31 mouse cellular contexts compared by ENCODE assay signal in the genomic region with DNA sequence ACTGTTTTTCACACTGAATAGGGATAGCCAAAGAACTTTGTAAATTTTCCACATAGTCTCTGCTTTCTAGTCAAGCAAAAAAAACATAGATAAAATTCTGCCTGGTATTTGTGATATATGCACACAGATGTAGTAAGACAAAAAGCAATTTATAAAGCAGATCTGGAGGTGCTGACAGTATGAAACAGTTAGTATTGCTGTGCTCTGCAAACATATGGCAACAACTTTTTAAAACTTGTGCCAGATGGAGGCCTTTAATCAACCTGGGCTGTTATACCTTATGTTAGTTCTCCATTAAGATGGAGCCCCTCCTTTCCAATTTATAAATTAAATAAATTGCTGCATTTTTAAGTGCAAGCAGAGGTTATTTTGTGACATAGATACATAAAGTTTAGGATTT.
DNase-seq lines count a peak whose midpoint lies in the region; ATAC-seq lines count a peak whose summit lies in the region.
"Had no signal": no experiment of that assay in that cellular context is flagged by ENCODE, and none has a peak within 500 bp of the region (broad histone marks: within the 10 kb centered on the region; RNA-seq: fewer than 3 reads in every experiment).

No protein-coding gene starts in this region.

- ATAC-seq in embryonic facial prominence, embryonic 14.5 days (ENCODE audit: low read depth), result no peak
- no peak for ATAC-seq in limb, embryonic 12.5 days (ENCODE audit: insufficient number of reproducible peaks, insufficient read depth, low FRiP score, low TSS enrichment, low read depth)
- ATAC-seq: inflammation-experienced regulatory T-cells, adult 6 months had no signal

- peak; percentile 40 for DNase-seq in embryo, embryonic 10.5 days (ENCODE audit: low spot score)
- DNase-seq in embryo, embryonic 10 days (ENCODE audit: low spot score), result no peak
- peak; percentile 4 for DNase-seq in 3T3-L1 (ENCODE audit: low read depth, low spot score)
- DNase-seq in embryonic facial prominence, embryonic 14.5 days (ENCODE audit: low spot score), result peak; percentile 38
- DNase-seq in natural killer cell, adult 2 months (ENCODE audit: low spot score in 2 of 2), result no peak
- DNase-seq in layer of hippocampus, postnatal 36 days, result no peak
- DNase-seq in spleen, adult 12 weeks (ENCODE audit: low spot score), result no peak
- DNase-seq: adrenal gland, postnatal 25 days; cerebellum, adult 9-10 months; cerebellum, postnatal 36 days; heart, adult 2 months; heart, postnatal 10 days; kidney, adult 11 months; kidney, postnatal 14 days; liver; lung, adult 2 months; lung, postnatal 10 days; right cerebral cortex, postnatal 4 days; thymus, adult 2 months; thymus, postnatal 36 days had no signal

- peaks cover 3% of the 10 kb centered on the region; the same call in 1 of the 2 replicates for H3K4me1 ChIP-seq in embryonic facial prominence, embryonic 14.5 days (ENCODE audit: control insufficient read depth, insufficient read depth, low read length)
- H3K4me1 ChIP-seq in limb, embryonic 12.5 days (replicated peaks), result peaks cover 5% of the 10 kb centered on the region
- H3K4me1 ChIP-seq: heart, embryonic 13.5 days had no signal

- no peaks in the 10 kb centered on the region for H3K27me3 ChIP-seq in embryonic facial prominence, embryonic 14.5 days (replicated peaks; ENCODE audit: control insufficient read depth, insufficient read depth, low read length)
- H3K27me3 ChIP-seq in limb, embryonic 12.5 days, result no peaks in the 10 kb centered on the region
- H3K27me3 ChIP-seq: embryonic facial prominence, embryonic 13.5 days; heart, embryonic 13.5 days; neural tube, embryonic 13.5 days had no signal

- peaks cover 8% of the 10 kb centered on the region; the same call in 1 of the 2 replicates for H3K9me3 ChIP-seq in embryonic facial prominence, embryonic 14.5 days (ENCODE audit: control insufficient read depth, low read length)
- H3K9me3 ChIP-seq in limb, embryonic 12.5 days, result peaks cover 15% of the 10 kb centered on the region; the same call in 1 of the 2 replicates
- H3K9me3 ChIP-seq: heart, embryonic 13.5 days; neural tube, embryonic 13.5 days had no signal

- no peak overlapping the region; the same call in 1 of the 2 replicates for H3K27ac ChIP-seq in embryonic facial prominence, embryonic 14.5 days (replicated peaks; ENCODE audit: low read depth, low read length)
- H3K27ac ChIP-seq in limb, embryonic 12.5 days, result 0 out of 2 replicates have a peak overlapping the region, but pooled peaks have one; percentile 45
- H3K27ac ChIP-seq: embryonic facial prominence, embryonic 13.5 days; heart, adult 2 months; heart, embryonic 13.5 days; hindbrain, embryonic 14.5 days; left cerebral cortex, adult 2 months; liver, embryonic 14.5 days; neural tube, embryonic 13.5 days had no signal

- no peak overlapping the region for H3K9ac ChIP-seq in embryonic facial prominence, embryonic 14.5 days (ENCODE audit: low read depth, low read length)
- H3K9ac ChIP-seq in limb, embryonic 12.5 days (replicated peaks), result no peak overlapping the region
- H3K9ac ChIP-seq: embryonic facial prominence, embryonic 13.5 days; heart, embryonic 13.5 days; hindbrain, embryonic 14.5 days; liver, embryonic 14.5 days; neural tube, embryonic 13.5 days had no signal

- no peaks in the 10 kb centered on the region for H3K36me3 ChIP-seq in embryonic facial prominence, embryonic 14.5 days (ENCODE audit: control insufficient read depth, insufficient read depth, low read length)
- no peaks in the 10 kb centered on the region for H3K36me3 ChIP-seq in limb, embryonic 12.5 days
- H3K36me3 ChIP-seq: embryonic facial prominence, embryonic 13.5 days; heart, embryonic 13.5 days; neural tube, embryonic 13.5 days had no signal

- no peak overlapping the region for H3K4me3 ChIP-seq in embryonic facial prominence, embryonic 14.5 days (ENCODE audit: low read depth, low read length)
- no peak overlapping the region for H3K4me3 ChIP-seq in limb, embryonic 12.5 days (replicated peaks)
- H3K4me3 ChIP-seq: embryonic facial prominence, embryonic 13.5 days; erythroblast, embryonic 14.5 days; heart, adult 2 months; heart, embryonic 13.5 days; left cerebral cortex, adult 2 months; myocyte; neural tube, embryonic 13.5 days had no signal

- no peak overlapping the region; the same call in 1 of the 2 replicates for H3K4me2 ChIP-seq in embryonic facial prominence, embryonic 14.5 days (ENCODE audit: low read depth, low read length)
- no peak overlapping the region for H3K4me2 ChIP-seq in limb, embryonic 12.5 days
- H3K4me2 ChIP-seq: embryonic facial prominence, embryonic 13.5 days; heart, embryonic 13.5 days; hindbrain, embryonic 14.5 days; midbrain, embryonic 11.5 days; neural tube, embryonic 13.5 days had no signal

Comparison
In these comparisons a context has a peak if more than half of its experiments do, and no peak if none do; other contexts are left out.
1. DNase-seq: peak in embryo, embryonic 10.5 days (single experiment), 3T3-L1 (single experiment) and embryonic facial prominence, embryonic 14.5 days (single experiment); none in embryo, embryonic 10 days (single experiment), natural killer cell, adult 2 months (0 of 2), layer of hippocampus, postnatal 36 days (0 of 2) and spleen, adult 12 weeks (single experiment).